Mouse (Mus musculus) testis, adult 2 months (tissue): ENCODE measurements around the gene Unc13d.

Source experiments
- CTCF ChIP-seq: fragments of 200-500 bp; IDR thresholded peaks from 2 replicates; pipeline ENCODE4 v1.5.1; 2012; ENCODE audit warnings: low read depth, mild to moderate bottlenecking, inconsistent platforms, low read length, moderate library complexity; ENCODE audit not compliant: control insufficient read depth, insufficient read depth, insufficient replicate concordance
- POLR2A ChIP-seq: fragments of 200-500 bp; IDR thresholded peaks from 2 replicates; pipeline ENCODE4 v1.6.1; 2012; ENCODE audit warnings: low read depth, mild to moderate bottlenecking, inconsistent platforms, low read length, moderate library complexity; ENCODE audit not compliant: control insufficient read depth

GRCm38 (mm10) chr11:116072608-116073007 lies 5.2 kb downstream of the Unc13d start:
- TF ChIP-seq CTCF = no peak
- TF ChIP-seq POLR2A = no peak
